Mouse (Mus musculus): ENCODE data around the gene Ptger1. TPM values are rescaled to one million over a fixed set of nuclear protein-coding genes. Genes with fewer than 3 reads are reported as not detected.

The Ptger1 gene
- polyA plus RNA-seq, 2 experiments: 0.40 to 2.7 TPM

- Histone ChIP-seq H3K9ac (ENCODE audit: low read depth, low read length, severe bottlenecking) (no peak overlapping the region), H3K36me3 (ENCODE audit: control insufficient read depth, insufficient read depth, low read length) (peaks cover 72% of the 10 kb centered on the region), H3K27ac (replicated peaks; ENCODE audit: low read depth, low read length) (no peak overlapping the region), H3K4me2 (replicated peaks; ENCODE audit: low read depth, low read length, severe bottlenecking) (no peak overlapping the region), H3K9me3 (ENCODE audit: control insufficient read depth, low read length) (no peaks in the 10 kb centered on the region), H3K27me3 (ENCODE audit: control insufficient read depth, insufficient read depth, low read length) (no peaks in the 10 kb centered on the region), H3K4me3 (replicated peaks; ENCODE audit: low read length) (no peak overlapping the region), H3K4me1 (ENCODE audit: control insufficient read depth, insufficient read depth, low read length) (peaks cover 7% of the 10 kb centered on the region)
- DNase-seq (ENCODE audit: low spot score) (no peak), ATAC-seq (ENCODE audit: low FRiP score, low read depth) (no peak)
- no peak for TF ChIP-seq POLR2A (IDR thresholded peaks at IDR 0.05; ENCODE audit: borderline replicate concordance, extremely low read depth, insufficient read depth, insufficient read length)
- WGBS: 91% methylated on average over 25 of the region's 25 CpGs
Observed at GRCm38 (mm10) chr8:83721405-83722025, 55.0 kb downstream of the Ptger1 start.

Other genes starting within 250 kb of the Ptger1 start
- 59.6 and 81.6 TPM in 2 replicates for gene Scoc, start 208.3 kb upstream of the Ptger1 start, polyA plus RNA-seq (2012; rRNA removed)
- gene Scoc, start 208.3 kb upstream of the Ptger1 start, polyA plus RNA-seq (2014; fragmentation: Nextera tagmentation; extraction: Ambion mirVana): 118 and 119 TPM in 2 replicates
- gene Olfr370, start 130.9 kb upstream of the Ptger1 start, polyA plus RNA-seq (2012; rRNA removed): 0.18 TPM in 1 of 2 replicates, not detected in the other
- gene Olfr370, start 130.9 kb upstream of the Ptger1 start, polyA plus RNA-seq (2014; fragmentation: Nextera tagmentation; extraction: Ambion mirVana): not detected in 2 replicates
- 237 and 248 TPM in 2 replicates for gene Ndufb7, start 100.0 kb upstream of the Ptger1 start, polyA plus RNA-seq (2012; rRNA removed)
- gene Ndufb7, start 100.0 kb upstream of the Ptger1 start, polyA plus RNA-seq (2014; fragmentation: Nextera tagmentation; extraction: Ambion mirVana): 298 and 313 TPM in 2 replicates
- gene Tecr, start 58.7 kb upstream of the Ptger1 start, polyA plus RNA-seq (2012; rRNA removed): 595 and 783 TPM in 2 replicates
- 586 and 589 TPM in 2 replicates for gene Tecr, start 58.7 kb upstream of the Ptger1 start, polyA plus RNA-seq (2014; fragmentation: Nextera tagmentation; extraction: Ambion mirVana)
- 42.6 and 43.7 TPM in 2 replicates for gene Dnajb1, start 58.5 kb upstream of the Ptger1 start, polyA plus RNA-seq (2012; rRNA removed)
- gene Dnajb1, start 58.5 kb upstream of the Ptger1 start, polyA plus RNA-seq (2014; fragmentation: Nextera tagmentation; extraction: Ambion mirVana): 51.3 and 58.9 TPM in 2 replicates
- gene Gipc1, start 14.0 kb upstream of the Ptger1 start, polyA plus RNA-seq (2012; rRNA removed): 100 and 102 TPM in 2 replicates
- gene Gipc1, start 14.0 kb upstream of the Ptger1 start, polyA plus RNA-seq (2014; fragmentation: Nextera tagmentation; extraction: Ambion mirVana): 134 and 138 TPM in 2 replicates
- 46.9 and 47.4 TPM in 2 replicates for gene Pkn1, start 32.5 kb downstream of the Ptger1 start, polyA plus RNA-seq (2012; rRNA removed)
- gene Pkn1, start 32.5 kb downstream of the Ptger1 start, polyA plus RNA-seq (2014; fragmentation: Nextera tagmentation; extraction: Ambion mirVana): 24.3 and 29.3 TPM in 2 replicates
- gene Ddx39, start 48.5 kb downstream of the Ptger1 start, polyA plus RNA-seq (2012; rRNA removed): 81.1 and 81.3 TPM in 2 replicates
- gene Ddx39, start 48.5 kb downstream of the Ptger1 start, polyA plus RNA-seq (2014; fragmentation: Nextera tagmentation; extraction: Ambion mirVana): 110 and 111 TPM in 2 replicates
- 70.1 and 76.9 TPM in 2 replicates for gene Adgre5, start 74.6 kb downstream of the Ptger1 start, polyA plus RNA-seq (2012; rRNA removed)
- gene Adgre5, start 74.6 kb downstream of the Ptger1 start, polyA plus RNA-seq (2014; fragmentation: Nextera tagmentation; extraction: Ambion mirVana): 45.2 and 50.4 TPM in 2 replicates
- 123 and 177 TPM in 2 replicates for gene Adgrl1, start 233.4 kb downstream of the Ptger1 start, polyA plus RNA-seq (2012; rRNA removed)
- gene Adgrl1, start 233.4 kb downstream of the Ptger1 start, polyA plus RNA-seq (2014; fragmentation: Nextera tagmentation; extraction: Ambion mirVana): 38.5 and 45.3 TPM in 2 replicates